Mouse (Mus musculus): ENCODE data around the gene Map1s. TPM values are rescaled to one million over a fixed set of nuclear protein-coding genes. Genes with fewer than 3 reads are reported as not detected.

Map1s gene
- polyA plus RNA-seq, 1 experiment from 2014 or later, result 22.7 TPM

- H3K4me3 ChIP-seq (ENCODE audit: low read depth, low read length), result no peak overlapping the region
- no peak for ATAC-seq
- peaks cover 18% of the 10 kb centered on the region for H3K36me3 ChIP-seq (ENCODE audit: insufficient read depth, low read length)
- DNase-seq (ENCODE audit: low spot score), result no peak
- H3K9ac ChIP-seq (replicated peaks; ENCODE audit: low read depth), result no peak overlapping the region
- TF ChIP-seq CTCF (IDR thresholded peaks at IDR 0.05) (peak; percentile 47), EP300 (IDR thresholded peaks at IDR 0.05) (no peak)
- H3K27me3 ChIP-seq (replicated peaks; ENCODE audit: insufficient read depth, low read length), result no peaks in the 10 kb centered on the region
- H3K4me2 ChIP-seq (replicated peaks; ENCODE audit: low read depth, low read length), result no peak overlapping the region
- H3K9me3 ChIP-seq (ENCODE audit: low read length), result no peaks in the 10 kb centered on the region
- WGBS, result 74% methylated on average over 5 of the region's 5 CpGs
- H3K27ac ChIP-seq (ENCODE audit: low read length), result no peak overlapping the region
- H3K4me1 ChIP-seq (ENCODE audit: insufficient read depth, low read depth, low read length), result peaks cover 4% of the 10 kb centered on the region
Measured at GRCm38 (mm10) chr8:70911596-70911995, 5.9 kb downstream of the Map1s start.

- H3K9me3 ChIP-seq (ENCODE audit: low read length), result no peaks in the 10 kb centered on the region
- H3K4me3 ChIP-seq (ENCODE audit: low read depth, low read length), result no peak overlapping the region
- DNase-seq (ENCODE audit: low spot score) (no peak), ATAC-seq (no peak)
- H3K4me1 ChIP-seq (ENCODE audit: insufficient read depth, low read depth, low read length), result no peaks in the 10 kb centered on the region
- WGBS, result 93% methylated on average over 30 of the region's 30 CpGs
- H3K27ac ChIP-seq (ENCODE audit: low read length), result no peak overlapping the region
- peaks cover 25% of the 10 kb centered on the region for H3K36me3 ChIP-seq (ENCODE audit: insufficient read depth, low read length)
- H3K27me3 ChIP-seq (replicated peaks; ENCODE audit: insufficient read depth, low read length), result no peaks in the 10 kb centered on the region
- TF ChIP-seq EP300 (IDR thresholded peaks at IDR 0.05) (no peak), CTCF (IDR thresholded peaks at IDR 0.05) (no peak)
- H3K9ac ChIP-seq (replicated peaks; ENCODE audit: low read depth), result no peak overlapping the region
- H3K4me2 ChIP-seq (replicated peaks; ENCODE audit: low read depth, low read length), result no peak overlapping the region
Measured at GRCm38 (mm10) chr8:70912955-70913354, 7.2 kb downstream of the Map1s start.

DNA sequence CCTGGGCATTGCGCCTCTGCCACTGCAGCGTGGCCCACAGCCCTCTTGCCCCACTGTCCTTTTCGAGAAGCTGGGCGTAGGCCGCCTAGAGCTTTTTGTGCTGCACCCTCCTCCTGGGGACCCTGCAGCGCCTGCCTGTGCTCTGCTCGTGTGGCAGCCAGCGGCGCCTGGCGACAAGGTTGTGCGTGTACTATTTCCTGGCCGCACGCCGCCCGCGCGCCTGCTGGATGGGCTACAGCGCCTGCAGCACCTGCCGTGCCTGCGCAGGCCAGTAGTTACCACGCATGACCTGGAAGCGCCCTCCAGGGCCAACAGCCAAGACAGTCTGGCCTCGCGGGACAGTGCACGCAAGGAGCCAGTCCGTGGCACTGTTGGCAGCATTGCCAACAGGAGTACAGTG lies 7.8 kb downstream of the Map1s start:
- no peak overlapping the region for H3K27ac ChIP-seq (ENCODE audit: low read length)
- WGBS, result 95% methylated on average over 26 of the region's 26 CpGs
- no peak overlapping the region for H3K9ac ChIP-seq (replicated peaks; ENCODE audit: low read depth)
- no peaks in the 10 kb centered on the region for H3K4me1 ChIP-seq (ENCODE audit: insufficient read depth, low read depth, low read length)
- H3K9me3 ChIP-seq (ENCODE audit: low read length), result no peaks in the 10 kb centered on the region
- no peaks in the 10 kb centered on the region for H3K27me3 ChIP-seq (replicated peaks; ENCODE audit: insufficient read depth, low read length)
- no peak for DNase-seq (ENCODE audit: low spot score)
- H3K36me3 ChIP-seq (ENCODE audit: insufficient read depth, low read length), result peaks cover 25% of the 10 kb centered on the region
- ATAC-seq, result no peak
- TF ChIP-seq EP300 (IDR thresholded peaks at IDR 0.05), result no peak
- no peak for TF ChIP-seq CTCF (IDR thresholded peaks at IDR 0.05)
- H3K4me2 ChIP-seq (replicated peaks; ENCODE audit: low read depth, low read length), result no peak overlapping the region
- no peak overlapping the region for H3K4me3 ChIP-seq (ENCODE audit: low read depth, low read length)

- Histone ChIP-seq H3K9ac (replicated peaks; ENCODE audit: low read depth) (no peak overlapping the region), H3K36me3 (ENCODE audit: insufficient read depth, low read length) (peaks cover 30% of the 10 kb centered on the region), H3K4me1 (ENCODE audit: insufficient read depth, low read depth, low read length) (no peaks in the 10 kb centered on the region), H3K27me3 (replicated peaks; ENCODE audit: insufficient read depth, low read length) (no peaks in the 10 kb centered on the region), H3K4me2 (replicated peaks; ENCODE audit: low read depth, low read length) (no peak overlapping the region), H3K9me3 (ENCODE audit: low read length) (no peaks in the 10 kb centered on the region), H3K4me3 (ENCODE audit: low read depth, low read length) (no peak overlapping the region), H3K27ac (ENCODE audit: low read length) (no peak overlapping the region)
- no peak for ATAC-seq
- no peak for DNase-seq (ENCODE audit: low spot score)
- no peak for TF ChIP-seq CTCF (IDR thresholded peaks at IDR 0.05)
- TF ChIP-seq EP300 (IDR thresholded peaks at IDR 0.05), result no peak
- WGBS, result 90% methylated on average over 17 of the region's 17 CpGs
Measured at GRCm38 (mm10) chr8:70914704-70915103, 9.0 kb downstream of the Map1s start.

DNA sequence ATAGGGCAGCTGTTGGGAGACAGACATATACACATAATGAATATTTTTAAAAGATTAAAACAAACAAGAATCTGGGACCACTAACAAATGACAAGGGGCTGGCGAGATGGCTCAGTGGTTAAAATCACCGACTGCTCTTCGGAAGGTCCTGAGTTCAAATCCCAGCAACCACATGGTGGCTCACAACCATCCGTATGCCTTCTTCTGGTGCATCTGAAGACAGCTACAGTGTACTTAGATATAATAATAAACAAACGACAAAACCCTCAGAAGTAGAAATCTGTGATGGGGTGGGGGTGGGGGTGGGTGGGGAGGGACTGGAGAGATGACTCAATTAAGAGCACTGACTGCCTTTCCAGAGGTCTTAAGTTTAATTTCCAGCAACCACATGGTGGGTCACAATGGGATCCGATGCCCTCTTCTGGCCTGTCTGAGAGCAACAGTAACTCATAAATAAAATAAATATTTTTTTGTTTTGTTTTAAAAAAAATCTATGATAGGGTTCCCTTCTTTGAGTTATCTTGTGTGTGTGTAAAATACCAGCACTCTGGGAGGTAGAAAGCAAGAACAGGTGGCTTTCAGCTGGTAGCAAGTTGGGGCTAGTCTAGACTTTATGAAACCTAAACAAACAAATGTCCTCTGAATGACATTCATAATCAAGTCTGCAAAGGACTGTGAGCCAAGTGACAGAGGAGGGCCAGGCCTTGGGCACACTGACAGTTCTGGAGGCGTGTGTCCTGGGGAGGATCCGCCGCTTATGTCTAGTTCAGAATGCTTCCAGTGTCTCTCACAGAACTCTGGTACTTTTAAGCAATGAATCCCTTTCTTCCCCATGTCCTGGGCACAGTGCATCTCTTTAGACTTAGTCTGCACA lies 14.6 kb downstream of the Map1s start:
- peak; percentile 30 for DNase-seq (ENCODE audit: low spot score)
- Histone ChIP-seq H3K36me3 (ENCODE audit: insufficient read depth, low read length) (peaks cover 16% of the 10 kb centered on the region; the same call in 1 of the 2 replicates), H3K27ac (ENCODE audit: low read length) (no peak overlapping the region), H3K9ac (replicated peaks; ENCODE audit: low read depth) (no peak overlapping the region), H3K4me2 (replicated peaks; ENCODE audit: low read depth, low read length) (no peak overlapping the region), H3K27me3 (replicated peaks; ENCODE audit: insufficient read depth, low read length) (no peaks in the 10 kb centered on the region), H3K4me1 (ENCODE audit: insufficient read depth, low read depth, low read length) (no peaks in the 10 kb centered on the region), H3K4me3 (ENCODE audit: low read depth, low read length) (no peak overlapping the region), H3K9me3 (ENCODE audit: low read length) (no peaks in the 10 kb centered on the region)
- ATAC-seq, result peak; percentile 26
- WGBS, result 68% methylated on average over 9 of the region's 9 CpGs
- TF ChIP-seq EP300 (IDR thresholded peaks at IDR 0.05) (no peak), CTCF (IDR thresholded peaks at IDR 0.05) (peak; percentile 32)

DNA sequence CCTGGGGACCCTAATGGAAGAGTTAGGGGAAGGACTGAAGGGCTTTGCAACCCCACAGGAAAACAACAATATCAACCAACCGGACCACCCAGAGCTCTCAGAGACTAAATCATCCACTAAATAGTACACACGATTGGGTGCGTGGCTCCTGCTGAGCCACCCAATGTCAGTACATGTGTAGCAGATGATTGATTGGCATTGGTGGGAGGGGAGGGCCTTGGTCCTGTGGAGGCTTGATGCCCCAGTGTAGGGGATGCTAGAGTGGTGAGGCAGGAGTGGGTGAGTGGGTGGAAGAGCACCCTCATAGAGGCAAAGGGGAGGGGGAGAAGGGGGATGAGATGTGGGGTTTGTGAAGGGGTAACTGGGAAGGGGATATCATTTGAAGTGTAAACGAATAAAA lies 18.4 kb downstream of the Map1s start:
- H3K27ac ChIP-seq (ENCODE audit: low read length), result no peak overlapping the region
- H3K9ac ChIP-seq (replicated peaks; ENCODE audit: low read depth), result no peak overlapping the region
- H3K27me3 ChIP-seq (replicated peaks; ENCODE audit: insufficient read depth, low read length), result no peaks in the 10 kb centered on the region
- H3K4me1 ChIP-seq (ENCODE audit: insufficient read depth, low read depth, low read length), result no peaks in the 10 kb centered on the region
- H3K4me2 ChIP-seq (replicated peaks; ENCODE audit: low read depth, low read length), result no peak overlapping the region
- DNase-seq (ENCODE audit: low spot score) (no peak), ATAC-seq (no peak)
- no peaks in the 10 kb centered on the region for H3K9me3 ChIP-seq (ENCODE audit: low read length)
- no peaks in the 10 kb centered on the region for H3K36me3 ChIP-seq (ENCODE audit: insufficient read depth, low read length)
- no peak overlapping the region for H3K4me3 ChIP-seq (ENCODE audit: low read depth, low read length)
- no peak for TF ChIP-seq EP300 (IDR thresholded peaks at IDR 0.05)
- no peak for TF ChIP-seq CTCF (IDR thresholded peaks at IDR 0.05)
- 80% methylated on average over 4 of the region's 4 CpGs for WGBS
